Mouse (Mus musculus): ENCODE measurements around the gene Gm49601. TPM values are rescaled to one million over a fixed set of nuclear protein-coding genes. Genes with fewer than 3 reads are reported as not detected.
A peak's percentile ranks its signal among the peaks of the same experiment; 100 is the strongest.

The Gm49601 gene
- polyA plus RNA-seq, 1 experiment from 2014 or later = 2.4 TPM

GRCm38 (mm10) chr16:18645329-18645728 lies 19.1 kb upstream of the Gm49601 start:
- WGBS = 50% methylated on average over 6 of the region's 6 CpGs
- H3K9me3 ChIP-seq (ENCODE audit: control insufficient read depth, low read length) = no peaks in the 10 kb centered on the region
- H3K4me1 ChIP-seq (ENCODE audit: control insufficient read depth, insufficient read depth, low read length) = peaks cover 5% of the 10 kb centered on the region; the same call in 1 of the 2 replicates
- peak overlapping the region; percentile 80 for H3K27ac ChIP-seq (replicated peaks; ENCODE audit: low read depth, low read length)
- ATAC-seq (ENCODE audit: low read depth) (peak; percentile 55), DNase-seq (ENCODE audit: low spot score) (peak; percentile 47)
- H3K27me3 ChIP-seq (replicated peaks; ENCODE audit: control insufficient read depth, insufficient read depth, low read length) = no peaks in the 10 kb centered on the region
- no peak overlapping the region for H3K4me2 ChIP-seq (ENCODE audit: low read depth, low read length)
- H3K4me3 ChIP-seq (ENCODE audit: low read depth, low read length) = no peak overlapping the region
- no peak overlapping the region for H3K9ac ChIP-seq (ENCODE audit: low read depth, low read length)
- no peaks in the 10 kb centered on the region for H3K36me3 ChIP-seq (ENCODE audit: control insufficient read depth, insufficient read depth, low read length)

DNA sequence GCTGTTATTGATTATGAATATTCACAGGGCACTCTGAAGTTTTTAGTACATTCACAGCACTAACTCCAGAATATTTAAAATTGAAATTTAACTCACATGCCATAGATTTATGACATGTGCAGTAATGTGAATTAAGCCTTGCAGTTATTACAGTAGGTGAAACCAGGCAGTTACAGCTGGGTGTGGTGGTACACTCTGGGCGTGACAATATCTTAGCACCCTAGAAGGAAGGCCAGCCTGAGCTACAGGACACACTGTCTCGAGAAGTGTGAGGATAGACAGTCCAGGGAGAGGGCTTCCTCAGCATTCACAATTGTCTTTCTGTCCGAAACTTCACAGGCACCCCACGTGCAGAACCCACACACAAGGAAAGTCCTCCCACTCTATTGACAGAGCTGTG lies 18.3 kb upstream of the Gm49601 start:
- WGBS = 84% methylated on average over 4 of the region's 4 CpGs
- no peak overlapping the region; the same call in 1 of the 2 replicates for H3K27ac ChIP-seq (replicated peaks; ENCODE audit: low read depth, low read length)
- H3K4me3 ChIP-seq (ENCODE audit: low read depth, low read length) = no peak overlapping the region
- DNase-seq (ENCODE audit: low spot score) (no peak), ATAC-seq (ENCODE audit: low read depth) (no peak)
- no peaks in the 10 kb centered on the region for H3K27me3 ChIP-seq (replicated peaks; ENCODE audit: control insufficient read depth, insufficient read depth, low read length)
- no peak overlapping the region for H3K4me2 ChIP-seq (ENCODE audit: low read depth, low read length)
- H3K4me1 ChIP-seq (ENCODE audit: control insufficient read depth, insufficient read depth, low read length) = peaks cover 5% of the 10 kb centered on the region; the same call in 1 of the 2 replicates
- no peak overlapping the region for H3K9ac ChIP-seq (ENCODE audit: low read depth, low read length)
- no peaks in the 10 kb centered on the region for H3K36me3 ChIP-seq (ENCODE audit: control insufficient read depth, insufficient read depth, low read length)
- H3K9me3 ChIP-seq (ENCODE audit: control insufficient read depth, low read length) = no peaks in the 10 kb centered on the region

DNA sequence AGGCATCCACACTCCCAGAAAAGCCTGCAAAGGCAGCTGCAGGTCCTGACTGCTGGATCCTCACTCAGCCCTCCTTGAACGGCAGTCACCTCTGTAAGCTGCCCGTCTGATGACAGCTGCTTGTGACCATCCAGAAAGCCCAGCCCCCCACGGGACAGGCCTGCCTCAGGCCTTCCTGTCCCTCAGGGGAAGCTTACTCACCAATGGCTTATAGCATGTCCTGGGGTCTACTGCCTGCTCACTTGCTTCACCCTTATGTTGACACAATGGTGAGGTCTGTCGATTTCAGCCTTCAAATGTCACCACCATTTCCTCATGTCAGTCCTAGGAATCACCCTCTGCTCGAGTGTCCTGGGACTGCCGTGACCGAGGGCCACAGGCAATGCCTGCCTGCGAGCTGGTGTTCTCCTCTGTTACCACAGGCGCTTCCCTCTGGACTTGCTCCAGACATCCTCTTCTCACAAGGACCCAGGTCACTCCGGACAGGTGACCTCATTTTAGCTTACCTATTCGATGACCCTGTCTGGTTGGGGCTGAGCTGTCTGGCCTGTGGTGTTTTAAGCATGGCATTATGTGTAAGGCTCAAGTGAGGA lies 17.3 kb upstream of the Gm49601 start:
- DNase-seq (ENCODE audit: low spot score) = no peak
- no peaks in the 10 kb centered on the region for H3K9me3 ChIP-seq (ENCODE audit: control insufficient read depth, low read length)
- H3K4me3 ChIP-seq (ENCODE audit: low read depth, low read length) = no peak overlapping the region
- ATAC-seq (ENCODE audit: low read depth) = no peak
- H3K4me2 ChIP-seq (ENCODE audit: low read depth, low read length) = no peak overlapping the region
- no peaks in the 10 kb centered on the region for H3K27me3 ChIP-seq (replicated peaks; ENCODE audit: control insufficient read depth, insufficient read depth, low read length)
- H3K4me1 ChIP-seq (ENCODE audit: control insufficient read depth, insufficient read depth, low read length) = peaks cover 5% of the 10 kb centered on the region; the same call in 1 of the 2 replicates
- no peak overlapping the region for H3K9ac ChIP-seq (ENCODE audit: low read depth, low read length)
- no peak overlapping the region for H3K27ac ChIP-seq (replicated peaks; ENCODE audit: low read depth, low read length)
- H3K36me3 ChIP-seq (ENCODE audit: control insufficient read depth, insufficient read depth, low read length) = no peaks in the 10 kb centered on the region
- 67% methylated on average over 11 of the region's 11 CpGs for whole genome bisulfite sequencing

GRCm38 (mm10) chr16:18642897-18643296 lies 16.7 kb upstream of the Gm49601 start:
- Histone ChIP-seq H3K27me3 (replicated peaks; ENCODE audit: control insufficient read depth, insufficient read depth, low read length) (no peaks in the 10 kb centered on the region), H3K4me2 (ENCODE audit: low read depth, low read length) (no peak overlapping the region), H3K36me3 (ENCODE audit: control insufficient read depth, insufficient read depth, low read length) (no peaks in the 10 kb centered on the region), H3K4me3 (ENCODE audit: low read depth, low read length) (no peak overlapping the region), H3K9me3 (ENCODE audit: control insufficient read depth, low read length) (no peaks in the 10 kb centered on the region), H3K4me1 (ENCODE audit: control insufficient read depth, insufficient read depth, low read length) (peaks cover 5% of the 10 kb centered on the region; the same call in 1 of the 2 replicates), H3K27ac (replicated peaks; ENCODE audit: low read depth, low read length) (no peak overlapping the region), H3K9ac (ENCODE audit: low read depth, low read length) (no peak overlapping the region)
- DNase-seq (ENCODE audit: low spot score) (no peak), ATAC-seq (ENCODE audit: low read depth) (no peak)
- 78% methylated on average over 4 of the region's 4 CpGs for WGBS

DNA sequence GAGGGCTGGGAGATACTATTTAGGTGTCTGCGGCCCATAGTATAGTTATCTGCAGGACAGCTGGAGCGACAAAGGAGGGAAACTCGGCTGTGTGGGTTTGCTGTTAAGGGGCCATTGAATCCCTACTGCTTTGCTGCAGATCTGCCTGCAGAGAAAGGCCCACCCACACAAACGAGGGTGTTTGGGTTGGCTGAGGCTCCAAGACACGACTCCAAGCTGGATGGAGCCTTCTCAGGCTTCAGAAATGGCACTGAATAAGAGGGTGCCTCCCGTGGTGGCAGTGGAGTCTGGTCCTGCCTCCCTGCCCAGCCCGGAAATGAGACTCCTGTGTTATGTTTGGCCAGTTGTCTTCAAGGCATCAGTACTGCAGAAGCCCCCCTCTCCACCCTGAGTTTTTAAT lies 16.1 kb upstream of the Gm49601 start:
- H3K4me2 ChIP-seq (ENCODE audit: low read depth, low read length) = no peak overlapping the region

GRCm38 (mm10) chr16:18639382-18639929 lies 13.2 kb upstream of the Gm49601 start:
- ATAC-seq (ENCODE audit: low read depth) = no peak
- no peak overlapping the region for H3K4me2 ChIP-seq (ENCODE audit: low read depth, low read length)
- no peak overlapping the region for H3K4me3 ChIP-seq (ENCODE audit: low read depth, low read length)
- H3K9me3 ChIP-seq (ENCODE audit: control insufficient read depth, low read length) = no peaks in the 10 kb centered on the region
- no peak overlapping the region for H3K9ac ChIP-seq (ENCODE audit: low read depth, low read length)
- WGBS = 88% methylated on average over 1 of the region's 1 CpGs
- no peak for DNase-seq (ENCODE audit: low spot score)
- H3K27me3 ChIP-seq (replicated peaks; ENCODE audit: control insufficient read depth, insufficient read depth, low read length) = no peaks in the 10 kb centered on the region
- H3K36me3 ChIP-seq (ENCODE audit: control insufficient read depth, insufficient read depth, low read length) = no peaks in the 10 kb centered on the region
- no peak overlapping the region for H3K27ac ChIP-seq (replicated peaks; ENCODE audit: low read depth, low read length)
- H3K4me1 ChIP-seq (ENCODE audit: control insufficient read depth, insufficient read depth, low read length) = no peaks in the 10 kb centered on the region

More for the DNA sequence above, 16.1 kb upstream of the Gm49601 start:
- Histone ChIP-seq H3K27ac (replicated peaks; ENCODE audit: low read depth, low read length) (no peak overlapping the region), H3K36me3 (ENCODE audit: control insufficient read depth, insufficient read depth, low read length) (no peaks in the 10 kb centered on the region), H3K9ac (ENCODE audit: low read depth, low read length) (no peak overlapping the region), H3K4me1 (ENCODE audit: control insufficient read depth, insufficient read depth, low read length) (peaks cover 5% of the 10 kb centered on the region; the same call in 1 of the 2 replicates), H3K9me3 (ENCODE audit: control insufficient read depth, low read length) (no peaks in the 10 kb centered on the region), H3K27me3 (replicated peaks; ENCODE audit: control insufficient read depth, insufficient read depth, low read length) (no peaks in the 10 kb centered on the region), H3K4me3 (ENCODE audit: low read depth, low read length) (no peak overlapping the region)
- WGBS = 43% methylated on average over 7 of the region's 7 CpGs
- DNase-seq (ENCODE audit: low spot score) (no peak), ATAC-seq (ENCODE audit: low read depth) (0 out of 2 replicates have a peak, but pooled peaks have one; percentile 18)

DNA sequence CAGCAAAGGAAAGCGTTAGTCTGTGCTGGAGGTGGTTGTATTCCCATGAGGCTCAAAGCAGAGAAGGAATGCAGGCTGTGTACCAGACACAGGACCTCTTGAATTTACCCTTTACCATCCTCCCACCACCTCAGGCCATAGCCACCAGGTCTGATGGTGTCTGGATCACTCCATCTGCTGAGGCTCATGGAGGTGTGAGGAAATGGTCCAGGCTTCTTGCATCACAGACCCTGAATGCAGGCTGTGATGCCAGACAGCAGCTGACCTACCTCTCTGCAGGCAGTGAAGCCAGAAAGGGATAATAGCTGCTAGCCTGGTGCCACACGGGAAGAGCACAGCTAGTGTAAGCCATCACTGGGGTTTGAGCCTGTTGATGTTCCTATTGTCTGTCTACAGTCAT lies 12.2 kb upstream of the Gm49601 start:
- Histone ChIP-seq H3K9ac (ENCODE audit: low read depth, low read length) (no peak overlapping the region), H3K4me3 (ENCODE audit: low read depth, low read length) (no peak overlapping the region), H3K4me1 (ENCODE audit: control insufficient read depth, insufficient read depth, low read length) (no peaks in the 10 kb centered on the region), H3K27ac (replicated peaks; ENCODE audit: low read depth, low read length) (no peak overlapping the region), H3K36me3 (ENCODE audit: control insufficient read depth, insufficient read depth, low read length) (no peaks in the 10 kb centered on the region), H3K9me3 (ENCODE audit: control insufficient read depth, low read length) (no peaks in the 10 kb centered on the region), H3K4me2 (ENCODE audit: low read depth, low read length) (no peak overlapping the region), H3K27me3 (replicated peaks; ENCODE audit: control insufficient read depth, insufficient read depth, low read length) (no peaks in the 10 kb centered on the region)
- ATAC-seq (ENCODE audit: low read depth) (no peak), DNase-seq (ENCODE audit: low spot score) (no peak)
- WGBS = 38% methylated on average over 2 of the region's 2 CpGs

- no peak for DNase-seq (ENCODE audit: low spot score)
Measured at GRCm38 (mm10) chr16:18636804-18637203, 10.6 kb upstream of the Gm49601 start.

GRCm38 (mm10) chr16:18636401-18636800 lies 10.2 kb upstream of the Gm49601 start:
- Histone ChIP-seq H3K27me3 (replicated peaks; ENCODE audit: control insufficient read depth, insufficient read depth, low read length) (no peaks in the 10 kb centered on the region), H3K4me2 (ENCODE audit: low read depth, low read length) (no peak overlapping the region), H3K4me1 (ENCODE audit: control insufficient read depth, insufficient read depth, low read length) (no peaks in the 10 kb centered on the region), H3K4me3 (ENCODE audit: low read depth, low read length) (no peak overlapping the region), H3K27ac (replicated peaks; ENCODE audit: low read depth, low read length) (no peak overlapping the region), H3K36me3 (ENCODE audit: control insufficient read depth, insufficient read depth, low read length) (no peaks in the 10 kb centered on the region), H3K9me3 (ENCODE audit: control insufficient read depth, low read length) (no peaks in the 10 kb centered on the region), H3K9ac (ENCODE audit: low read depth, low read length) (no peak overlapping the region)
- WGBS = 70% methylated on average over 5 of the region's 5 CpGs
- ATAC-seq (ENCODE audit: low read depth) (no peak), DNase-seq (ENCODE audit: low spot score) (no peak)

More at GRCm38 (mm10) chr16:18636804-18637203, 10.6 kb upstream of the Gm49601 start:
- WGBS = 36% methylated on average over 3 of the region's 3 CpGs
- Histone ChIP-seq H3K4me3 (ENCODE audit: low read depth, low read length) (no peak overlapping the region), H3K27me3 (replicated peaks; ENCODE audit: control insufficient read depth, insufficient read depth, low read length) (no peaks in the 10 kb centered on the region), H3K4me2 (ENCODE audit: low read depth, low read length) (no peak overlapping the region), H3K9me3 (ENCODE audit: control insufficient read depth, low read length) (no peaks in the 10 kb centered on the region), H3K9ac (ENCODE audit: low read depth, low read length) (no peak overlapping the region), H3K27ac (replicated peaks; ENCODE audit: low read depth, low read length) (no peak overlapping the region), H3K4me1 (ENCODE audit: control insufficient read depth, insufficient read depth, low read length) (no peaks in the 10 kb centered on the region), H3K36me3 (ENCODE audit: control insufficient read depth, insufficient read depth, low read length) (no peaks in the 10 kb centered on the region)
- no peak for ATAC-seq (ENCODE audit: low read depth)
